Mouse (Mus musculus) neural tube, embryonic 15.5 days (tissue): ENCODE measurements at regions not wholly inside any gene's neighbourhood (a gene's known extent, or its start where the extent isn't known, plus 50 kb on each side); places are given as distances from the start of the nearest gene placed in this dataset.

Source experiments
- ATAC-seq: fragments of 200-750 bp; cut with Nextera tagmentation; 2 replicates; pipeline ENCODE4 v1.8.0; 2017; ENCODE audit warnings: mild to moderate bottlenecking, moderate TSS enrichment, moderate library complexity; ENCODE audit not compliant: low FRiP score
- H3K27ac ChIP-seq: fragments of 300-500 bp; sonication (generic); replicated peaks from 2 replicates; pipeline ENCODE4 v1.5.1; 2015; ENCODE audit warnings: mild to moderate bottlenecking, inconsistent platforms
- H3K27me3 ChIP-seq: fragments of 300-500 bp; sonication (generic); replicated peaks from 2 replicates; pipeline ENCODE4 v1.6.1; 2015; ENCODE audit warnings: inconsistent platforms
- H3K36me3 ChIP-seq: fragments of 300-500 bp; sonication (generic); 2 replicates; pipeline ENCODE4 v1.6.1; 2015; ENCODE audit warnings: inconsistent platforms
- H3K4me1 ChIP-seq: fragments of 300-500 bp; sonication (generic); 2 replicates; pipeline ENCODE4 v1.6.1; 2015; ENCODE audit warnings: inconsistent platforms
- H3K4me2 ChIP-seq: fragments of 300-500 bp; sonication (generic); 2 replicates; pipeline ENCODE4 v1.6.1; 2015; ENCODE audit warnings: inconsistent platforms, mild to moderate bottlenecking, moderate library complexity
- H3K4me3 ChIP-seq: fragments of 300-500 bp; sonication (generic); replicated peaks from 2 replicates; pipeline ENCODE4 v1.5.1; 2015; ENCODE audit warnings: mild to moderate bottlenecking, inconsistent platforms
- H3K9ac ChIP-seq: fragments of 300-500 bp; sonication (generic); replicated peaks from 2 replicates; pipeline ENCODE4 v1.6.1; 2015; ENCODE audit warnings: mild to moderate bottlenecking, inconsistent platforms
- H3K9me3 ChIP-seq: fragments of 300-500 bp; sonication (generic); replicated peaks from 2 replicates; pipeline ENCODE4 v1.6.1; 2016; ENCODE audit warnings: inconsistent platforms
- WGBS: fragments of 180-500 bp; shearing (Covaris S2); methylation state at CpG from one replicate; pipeline ENCODE4 v1.1.7; 2015; ENCODE audit warnings: mixed read lengths; 5-methylcytosine and 5-hydroxymethylcytosine counted together

- Histone ChIP-seq H3K36me3 (no peaks in the 10 kb centered on the region), H3K9me3 (no peaks in the 10 kb centered on the region)
- no peak for ATAC-seq
These were observed 368.0 kb downstream of the Sec23a start for GRCm38 (mm10) chr12:58643843-58644242.

GRCm38 (mm10) chr12:58639478-58639877 lies 370.4 kb upstream of the Clec14a start:
- WGBS: 67% methylated on average over 1 of the region's 1 CpGs
- Histone ChIP-seq H3K36me3 (no peaks in the 10 kb centered on the region), H3K27me3 (no peaks in the 10 kb centered on the region), H3K4me3 (no peak overlapping the region), H3K9me3 (no peaks in the 10 kb centered on the region), H3K4me2 (no peak overlapping the region), H3K27ac (no peak overlapping the region), H3K4me1 (no peaks in the 10 kb centered on the region), H3K9ac (no peak overlapping the region)
- no peak for ATAC-seq

More at GRCm38 (mm10) chr12:58643843-58644242, 368.0 kb downstream of the Sec23a start:
- Histone ChIP-seq H3K27ac (no peak overlapping the region), H3K4me1 (no peaks in the 10 kb centered on the region), H3K4me3 (no peak overlapping the region), H3K4me2 (no peak overlapping the region), H3K27me3 (no peaks in the 10 kb centered on the region), H3K9ac (no peak overlapping the region)
- WGBS: 59% methylated on average over 3 of the region's 3 CpGs

- Histone ChIP-seq H3K27me3 (no peaks in the 10 kb centered on the region), H3K9ac (no peak overlapping the region), H3K4me1 (no peaks in the 10 kb centered on the region), H3K9me3 (no peaks in the 10 kb centered on the region), H3K4me2 (no peak overlapping the region), H3K36me3 (no peaks in the 10 kb centered on the region), H3K4me3 (no peak overlapping the region), H3K27ac (no peak overlapping the region)
- no peak for ATAC-seq
- 75% methylated on average over 3 of the region's 3 CpGs for WGBS
These were observed 369.2 kb upstream of the Clec14a start for GRCm38 (mm10) chr12:58638260-58638659.

- Histone ChIP-seq H3K9ac (no peak overlapping the region), H3K4me1 (peaks cover 8% of the 10 kb centered on the region; the same call in 1 of the 2 replicates), H3K4me2 (no peak overlapping the region), H3K27ac (no peak overlapping the region), H3K4me3 (no peak overlapping the region), H3K36me3 (no peaks in the 10 kb centered on the region), H3K27me3 (no peaks in the 10 kb centered on the region), H3K9me3 (no peaks in the 10 kb centered on the region)
- ATAC-seq: no peak
- WGBS: 87% methylated on average over 3 of the region's 3 CpGs
These were observed 363.4 kb upstream of the Clec14a start for GRCm38 (mm10) chr12:58632529-58632928.

- H3K4me3 ChIP-seq: no peak overlapping the region
- no peaks in the 10 kb centered on the region for H3K27me3 ChIP-seq
- H3K36me3 ChIP-seq: no peaks in the 10 kb centered on the region
- no peaks in the 10 kb centered on the region for H3K9me3 ChIP-seq
- no peak overlapping the region for H3K9ac ChIP-seq
- ATAC-seq: no peak
- peaks cover 8% of the 10 kb centered on the region; the same call in 1 of the 2 replicates for H3K4me1 ChIP-seq
- WGBS: 67% methylated on average over 5 of the region's 5 CpGs
- no peak overlapping the region; the same call in 1 of the 2 replicates for H3K27ac ChIP-seq
- no peak overlapping the region for H3K4me2 ChIP-seq
These were observed 359.7 kb upstream of the Clec14a start for GRCm38 (mm10) chr12:58628817-58629216.

GRCm38 (mm10) chr12:58625144-58625543 lies 356.1 kb upstream of the Clec14a start:
- H3K27ac ChIP-seq: no peak overlapping the region
- no peak overlapping the region for H3K4me2 ChIP-seq
- H3K36me3 ChIP-seq: no peaks in the 10 kb centered on the region
- 66% methylated on average over 2 of the region's 2 CpGs for WGBS
- peaks cover 6% of the 10 kb centered on the region; the same call in 1 of the 2 replicates for H3K4me1 ChIP-seq
- H3K9me3 ChIP-seq: no peaks in the 10 kb centered on the region
- no peak overlapping the region for H3K4me3 ChIP-seq
- no peaks in the 10 kb centered on the region for H3K27me3 ChIP-seq
- H3K9ac ChIP-seq: no peak overlapping the region
- ATAC-seq: no peak

- H3K4me1 ChIP-seq: no peaks in the 10 kb centered on the region
These were observed 350.6 kb upstream of the Clec14a start for GRCm38 (mm10) chr12:58619508-58620310.

GRCm38 (mm10) chr12:58594781-58595180 lies 325.7 kb upstream of the Clec14a start:
- no peaks in the 10 kb centered on the region for H3K36me3 ChIP-seq
- 81% methylated on average over 9 of the region's 9 CpGs for WGBS
- no peak overlapping the region for H3K9ac ChIP-seq
- H3K27me3 ChIP-seq: no peaks in the 10 kb centered on the region
- no peaks in the 10 kb centered on the region; the same call in 1 of the 2 replicates for H3K4me1 ChIP-seq
- no peak overlapping the region for H3K4me2 ChIP-seq
- no peaks in the 10 kb centered on the region for H3K9me3 ChIP-seq
- H3K27ac ChIP-seq: no peak overlapping the region
- H3K4me3 ChIP-seq: no peak overlapping the region
- no peak for ATAC-seq

More at GRCm38 (mm10) chr12:58619508-58620310, 350.6 kb upstream of the Clec14a start:
- no peak for ATAC-seq
- no peak overlapping the region for H3K4me3 ChIP-seq
- no peak overlapping the region for H3K27ac ChIP-seq
- no peak overlapping the region for H3K9ac ChIP-seq
- no peaks in the 10 kb centered on the region for H3K27me3 ChIP-seq
- WGBS: 77% methylated on average over 7 of the region's 7 CpGs
- H3K9me3 ChIP-seq: no peaks in the 10 kb centered on the region
- H3K36me3 ChIP-seq: no peaks in the 10 kb centered on the region
- no peak overlapping the region for H3K4me2 ChIP-seq

GRCm38 (mm10) chr12:58591480-58591829 lies 322.4 kb upstream of the Clec14a start:
- Histone ChIP-seq H3K4me2 (no peak overlapping the region), H3K4me3 (no peak overlapping the region), H3K27me3 (no peaks in the 10 kb centered on the region), H3K9ac (no peak overlapping the region), H3K4me1 (no peaks in the 10 kb centered on the region; the same call in 1 of the 2 replicates), H3K36me3 (no peaks in the 10 kb centered on the region), H3K9me3 (no peaks in the 10 kb centered on the region), H3K27ac (no peak overlapping the region)
- no peak for ATAC-seq
- 81% methylated on average over 3 of the region's 3 CpGs for WGBS

GRCm38 (mm10) chr12:58590547-58591479 lies 321.7 kb upstream of the Clec14a start:
- Histone ChIP-seq H3K9ac (no peak overlapping the region), H3K4me1 (no peaks in the 10 kb centered on the region; the same call in 1 of the 2 replicates), H3K4me3 (no peak overlapping the region), H3K9me3 (no peaks in the 10 kb centered on the region), H3K27ac (no peak overlapping the region), H3K36me3 (no peaks in the 10 kb centered on the region), H3K27me3 (no peaks in the 10 kb centered on the region), H3K4me2 (no peak overlapping the region)
- no peak for ATAC-seq
- 68% methylated on average over 7 of the region's 7 CpGs for WGBS

GRCm38 (mm10) chr12:58581811-58582572 lies 312.9 kb upstream of the Clec14a start:
- no peak for ATAC-seq

More at GRCm38 (mm10) chr12:58581811-58582572, 312.9 kb upstream of the Clec14a start:
- H3K9me3 ChIP-seq: no peaks in the 10 kb centered on the region
- WGBS: 87% methylated on average over 5 of the region's 5 CpGs
- no peak overlapping the region for H3K27ac ChIP-seq
- H3K36me3 ChIP-seq: no peaks in the 10 kb centered on the region
- no peak overlapping the region for H3K4me3 ChIP-seq
- H3K27me3 ChIP-seq: no peaks in the 10 kb centered on the region
- no peak overlapping the region for H3K9ac ChIP-seq
- no peaks in the 10 kb centered on the region for H3K4me1 ChIP-seq
- no peak overlapping the region for H3K4me2 ChIP-seq
